Mouse (Mus musculus): ENCODE measurements around the gene Zscan29. TPM values are rescaled to one million over a fixed set of nuclear protein-coding genes. Genes with fewer than 3 reads are reported as not detected.

The Zscan29 gene
- polyA plus RNA-seq (2012; ENCODE audit: insufficient read depth, insufficient read length, missing spikeins): 6.6 and 8.6 TPM in 2 replicates

DNA sequence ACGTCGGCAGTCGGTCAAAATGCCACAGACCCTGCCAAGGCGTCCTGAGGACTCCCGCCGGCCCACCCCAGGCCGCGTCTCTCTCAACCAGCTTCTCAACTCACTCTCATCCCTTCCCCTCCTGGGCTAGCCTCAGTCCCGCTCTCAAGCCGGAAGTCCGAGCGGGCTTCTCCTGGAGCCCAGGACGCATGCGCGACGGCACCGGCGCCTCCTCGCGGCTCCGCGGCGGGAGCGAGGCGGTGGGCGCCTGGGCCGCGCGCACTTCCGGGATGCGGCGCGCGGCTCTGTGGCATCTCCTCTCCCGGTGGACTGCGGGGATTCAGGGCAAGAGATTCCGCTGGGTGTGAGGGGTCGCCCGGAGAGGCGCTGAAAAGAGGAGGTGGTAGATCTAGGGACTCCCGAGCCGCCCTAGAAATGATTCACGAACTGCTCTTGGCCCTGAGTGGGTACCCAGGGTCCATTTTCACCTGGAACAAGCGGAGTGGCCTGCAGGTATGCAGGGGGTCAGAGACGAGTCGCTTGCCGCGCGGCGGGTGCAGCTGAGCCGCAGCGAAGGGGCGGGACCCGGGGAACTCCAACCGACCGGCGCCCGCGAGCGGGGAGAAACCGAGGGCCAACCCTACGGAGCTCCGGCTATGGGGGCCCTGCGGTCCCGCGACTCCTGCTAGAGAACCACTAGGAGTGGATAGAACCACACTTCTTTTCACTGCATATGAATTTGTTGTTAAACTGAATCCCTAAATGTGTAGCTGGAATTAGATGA is at the start of gene Zscan29:
Zscan29 (minus strand) TSS at position 146 of the 763 bp plus-strand sequence.
- Histone ChIP-seq H3K4me1 (ENCODE audit: control insufficient read depth, insufficient read depth, insufficient read length, low read length) (peaks cover 4% of the 10 kb centered on the region; the same call in 1 of the 2 replicates), H3K4me3 (ENCODE audit: insufficient read depth, low read depth, low read length) (peak within 1 kb of the TSS; percentile 91), H3K27ac (replicated peaks; ENCODE audit: low read depth, low read length) (peak within 1 kb of the TSS; percentile 80)

DNA sequence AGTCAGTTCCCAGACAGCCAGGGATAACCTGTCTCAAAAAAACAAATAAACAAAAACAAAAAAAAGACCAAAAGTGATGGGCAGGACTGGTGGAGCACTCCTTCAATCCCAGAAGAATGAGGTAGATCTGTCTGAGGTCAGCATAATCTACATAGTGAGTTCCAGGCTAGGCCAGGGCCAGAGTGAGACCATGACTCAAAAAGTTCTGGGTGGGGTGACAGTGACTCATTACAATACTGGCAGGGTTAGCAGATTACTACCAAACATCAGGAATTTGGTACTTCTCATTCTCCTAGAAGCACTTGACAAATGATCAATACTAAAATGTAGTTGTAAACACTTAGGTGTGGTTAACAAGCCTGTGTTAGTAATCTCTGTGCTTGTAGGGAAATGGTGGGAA is 49.1 kb upstream of the Zscan29 start:
- Histone ChIP-seq H3K4me3 (ENCODE audit: insufficient read depth, low read depth, low read length) (no peak overlapping the region), H3K27ac (replicated peaks; ENCODE audit: low read depth, low read length) (no peak overlapping the region), H3K4me1 (ENCODE audit: control insufficient read depth, insufficient read depth, insufficient read length, low read length) (no peaks in the 10 kb centered on the region)

DNA sequence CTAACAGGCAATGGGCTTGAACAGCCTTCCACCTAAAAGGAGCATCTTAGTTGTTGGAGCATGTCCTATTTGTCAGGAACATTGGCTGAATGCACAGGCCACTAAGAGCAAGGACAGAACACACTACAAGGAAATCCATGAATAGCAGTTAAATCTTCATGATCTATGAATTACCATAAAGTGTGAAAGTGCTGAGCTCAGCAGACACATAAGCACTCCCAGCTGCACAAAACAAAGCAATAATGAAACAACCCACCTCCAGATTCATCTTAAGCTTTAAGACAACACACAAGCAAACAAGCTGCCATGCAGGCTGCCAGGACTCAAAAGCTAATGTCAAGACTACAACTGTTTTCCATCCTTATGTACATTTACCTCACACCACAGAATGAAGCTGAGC is 48.3 kb upstream of the Zscan29 start:
- Histone ChIP-seq H3K4me3 (ENCODE audit: insufficient read depth, low read depth, low read length) (no peak overlapping the region), H3K27ac (replicated peaks; ENCODE audit: low read depth, low read length) (no peak overlapping the region), H3K4me1 (ENCODE audit: control insufficient read depth, insufficient read depth, insufficient read length, low read length) (no peaks in the 10 kb centered on the region)

DNA sequence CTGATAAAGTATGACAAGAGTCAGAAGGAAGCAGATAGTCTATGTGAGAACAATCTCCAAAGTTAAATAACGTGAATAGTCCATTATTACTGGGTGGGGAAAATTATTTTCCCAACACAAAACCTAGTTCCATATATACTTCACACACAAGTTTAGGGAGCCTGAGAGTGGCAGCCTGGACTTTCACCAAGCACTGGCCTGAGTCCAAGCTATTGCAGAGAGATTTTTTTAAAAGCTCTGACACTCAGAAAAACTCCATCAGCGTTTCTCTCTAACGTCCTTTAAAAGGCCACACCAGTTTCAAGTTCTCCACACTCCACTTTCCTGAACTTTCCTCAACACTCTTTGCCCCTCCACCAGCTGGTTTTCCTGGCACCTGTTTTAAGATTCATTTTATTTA is 43.6 kb upstream of the Zscan29 start:
- no peaks in the 10 kb centered on the region for H3K4me1 ChIP-seq (ENCODE audit: control insufficient read depth, insufficient read depth, insufficient read length, low read length)
- no peak overlapping the region for H3K4me3 ChIP-seq (ENCODE audit: insufficient read depth, low read depth, low read length)
- no peak overlapping the region for H3K27ac ChIP-seq (replicated peaks; ENCODE audit: low read depth, low read length)

DNA sequence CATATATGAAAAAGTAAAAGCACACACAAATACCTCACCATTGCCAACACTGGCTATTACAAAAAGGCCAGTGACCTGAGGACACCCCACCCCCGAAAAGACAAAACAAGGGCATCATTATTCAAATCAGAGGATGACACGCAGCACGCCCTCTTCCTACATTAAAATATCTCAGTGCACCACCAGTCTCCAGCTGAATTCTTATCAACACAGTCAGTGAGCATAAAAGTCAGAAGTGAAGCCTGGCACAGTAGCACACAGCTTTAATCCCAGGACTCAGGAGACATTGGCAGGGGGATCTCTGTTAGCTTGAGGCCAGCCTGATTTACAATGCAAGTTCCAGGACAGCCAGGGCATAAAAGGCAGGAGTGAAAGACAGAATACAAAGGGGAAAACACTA is 35.6 kb upstream of the Zscan29 start:
- Histone ChIP-seq H3K27ac (replicated peaks; ENCODE audit: low read depth, low read length) (no peak overlapping the region), H3K4me1 (ENCODE audit: control insufficient read depth, insufficient read depth, insufficient read length, low read length) (no peaks in the 10 kb centered on the region), H3K4me3 (ENCODE audit: insufficient read depth, low read depth, low read length) (no peak overlapping the region)

DNA sequence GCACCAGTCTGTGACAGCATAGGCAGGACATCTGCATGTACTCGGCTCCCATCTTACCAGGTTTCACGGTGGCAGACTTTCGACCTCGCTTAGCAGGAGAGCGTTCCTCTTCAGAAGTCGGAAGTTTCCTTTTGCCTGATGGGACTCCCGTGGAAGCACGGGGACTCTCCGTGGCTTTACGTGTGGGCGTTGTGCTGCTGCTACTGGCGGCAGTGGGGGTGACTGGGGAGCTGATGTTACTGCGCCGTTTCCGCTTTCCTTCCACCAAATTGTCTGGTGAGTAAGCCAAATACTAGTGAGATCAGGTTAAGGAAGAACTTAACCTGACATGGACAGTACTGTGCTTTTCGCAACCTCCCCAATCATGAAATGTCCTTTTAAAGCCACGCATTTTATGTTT is 33.4 kb upstream of the Zscan29 start:
- H3K4me3 ChIP-seq (ENCODE audit: insufficient read depth, low read depth, low read length): no peak overlapping the region
- no peak overlapping the region for H3K27ac ChIP-seq (replicated peaks; ENCODE audit: low read depth, low read length)
- H3K4me1 ChIP-seq (ENCODE audit: control insufficient read depth, insufficient read depth, insufficient read length, low read length): no peaks in the 10 kb centered on the region

DNA sequence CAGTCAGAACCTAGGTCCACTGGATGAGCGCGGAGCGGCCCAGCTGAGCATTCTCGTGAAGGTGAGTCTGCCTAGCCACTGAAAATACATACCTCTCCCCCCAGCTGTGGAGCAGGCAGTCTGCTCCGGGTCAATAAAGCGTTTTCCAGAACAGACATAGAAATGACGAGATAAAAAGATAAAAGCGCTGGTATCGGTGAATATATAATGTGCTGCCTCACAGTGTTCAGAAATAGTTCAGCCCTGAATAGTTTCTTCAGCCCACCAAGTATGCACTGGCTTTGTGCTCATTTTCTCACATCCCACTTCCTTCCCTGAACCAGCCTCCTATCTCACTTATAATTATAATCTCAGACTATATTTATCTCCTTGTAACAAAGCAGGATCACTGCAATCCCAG is 24.5 kb upstream of the Zscan29 start:
- Histone ChIP-seq H3K4me3 (ENCODE audit: insufficient read depth, low read depth, low read length) (no peak overlapping the region), H3K4me1 (ENCODE audit: control insufficient read depth, insufficient read depth, insufficient read length, low read length) (no peaks in the 10 kb centered on the region), H3K27ac (replicated peaks; ENCODE audit: low read depth, low read length) (no peak overlapping the region)

DNA sequence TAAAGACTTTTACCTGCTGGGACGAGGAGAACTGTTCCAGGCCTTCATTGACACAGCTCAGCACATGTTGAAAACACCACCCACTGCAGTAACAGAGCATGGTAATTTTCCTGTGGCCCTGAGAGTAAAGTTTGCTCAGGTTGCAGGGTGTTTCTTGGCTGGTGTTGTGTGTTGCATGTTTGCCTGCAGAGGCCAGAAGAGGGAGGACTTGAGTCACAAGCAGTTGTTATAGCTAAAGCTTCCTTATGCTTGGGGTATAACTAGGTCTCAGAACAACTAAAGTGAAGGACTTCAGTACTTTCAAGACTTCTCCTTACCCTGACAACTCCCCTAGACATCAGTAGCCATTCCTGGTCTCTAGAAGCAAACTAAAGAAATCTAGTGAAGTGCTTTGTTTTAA is 17.6 kb upstream of the Zscan29 start:
- H3K4me1 ChIP-seq (ENCODE audit: control insufficient read depth, insufficient read depth, insufficient read length, low read length): no peaks in the 10 kb centered on the region
- H3K4me3 ChIP-seq (ENCODE audit: insufficient read depth, low read depth, low read length): no peak overlapping the region
- H3K27ac ChIP-seq (replicated peaks; ENCODE audit: low read depth, low read length): no peak overlapping the region

DNA sequence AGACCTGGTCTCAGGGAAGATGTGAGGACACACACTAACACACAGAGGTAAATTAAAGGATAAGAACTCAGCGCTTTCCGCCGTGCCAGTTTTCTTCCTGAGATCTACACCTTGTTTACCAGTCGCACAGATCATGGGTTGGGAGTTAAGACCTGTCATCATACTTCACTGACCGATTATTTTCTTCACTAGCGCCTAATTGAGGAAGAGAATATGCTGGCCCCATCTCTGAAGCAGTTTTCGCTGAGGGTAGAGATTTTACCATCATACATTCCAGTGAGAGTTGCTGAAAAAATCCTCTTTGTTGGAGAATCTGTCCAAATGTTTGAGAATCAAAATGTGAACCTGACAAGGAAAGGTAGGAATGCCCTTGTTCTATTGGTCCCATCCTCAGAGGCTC is 13.2 kb upstream of the Zscan29 start:
- Histone ChIP-seq H3K4me1 (ENCODE audit: control insufficient read depth, insufficient read depth, insufficient read length, low read length) (no peaks in the 10 kb centered on the region), H3K4me3 (ENCODE audit: insufficient read depth, low read depth, low read length) (no peak overlapping the region), H3K27ac (replicated peaks; ENCODE audit: low read depth, low read length) (no peak overlapping the region)

DNA sequence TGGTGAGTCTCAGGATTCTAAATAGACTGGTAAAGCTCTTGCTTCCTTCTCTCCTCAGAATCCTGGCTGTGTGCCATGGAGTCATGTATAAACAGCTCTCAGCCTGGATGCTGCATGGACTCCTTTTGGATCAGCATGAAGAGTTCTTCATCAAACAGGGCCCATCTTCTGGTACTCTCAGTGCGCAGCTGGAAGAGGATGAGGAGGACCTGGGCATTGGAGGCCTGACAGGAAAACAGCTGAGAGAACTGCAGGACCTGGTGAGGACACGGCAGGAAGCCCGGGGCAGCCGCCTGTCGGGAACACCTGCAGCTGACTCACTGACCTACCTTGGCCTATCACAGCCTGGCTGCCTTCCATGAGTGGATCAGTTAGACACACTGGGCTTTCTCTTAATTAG is 12.5 kb upstream of the Zscan29 start:
- no peak overlapping the region for H3K27ac ChIP-seq (replicated peaks; ENCODE audit: low read depth, low read length)
- no peaks in the 10 kb centered on the region for H3K4me1 ChIP-seq (ENCODE audit: control insufficient read depth, insufficient read depth, insufficient read length, low read length)
- no peak overlapping the region for H3K4me3 ChIP-seq (ENCODE audit: insufficient read depth, low read depth, low read length)

DNA sequence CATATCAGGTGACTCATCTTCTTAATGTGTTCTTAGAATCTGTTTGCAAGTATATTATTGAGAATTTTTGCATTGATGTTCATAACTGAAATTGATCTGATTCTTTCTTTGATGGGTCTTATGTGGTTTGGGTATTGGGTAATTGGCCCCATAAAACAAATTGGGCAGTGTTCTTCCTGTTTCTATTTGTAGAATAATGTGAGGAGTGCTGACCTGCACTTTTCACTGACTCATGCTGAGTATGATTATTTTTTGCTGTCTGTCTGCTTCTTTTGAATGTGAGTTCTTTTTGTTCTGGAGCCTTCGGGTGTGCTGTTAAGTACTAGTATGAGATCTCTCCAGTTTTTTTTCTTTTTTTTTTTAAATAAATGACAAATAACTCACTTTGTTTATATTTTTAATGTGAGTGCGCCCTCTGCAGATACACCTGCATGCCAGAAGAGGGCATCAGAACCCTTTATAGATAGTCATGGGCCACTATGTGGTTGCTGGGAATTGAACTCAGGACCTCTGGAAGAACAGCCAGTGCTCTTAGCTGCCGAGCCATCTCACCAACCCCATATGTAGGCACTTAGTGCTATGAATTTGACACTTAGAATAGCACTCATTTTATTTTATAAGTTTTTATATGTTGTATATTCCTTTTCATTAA is 8.0 kb upstream of the Zscan29 start:
- Histone ChIP-seq H3K27ac (replicated peaks; ENCODE audit: low read depth, low read length) (no peak overlapping the region), H3K4me1 (ENCODE audit: control insufficient read depth, insufficient read depth, insufficient read length, low read length) (no peaks in the 10 kb centered on the region), H3K4me3 (ENCODE audit: insufficient read depth, low read depth, low read length) (no peak overlapping the region)

DNA sequence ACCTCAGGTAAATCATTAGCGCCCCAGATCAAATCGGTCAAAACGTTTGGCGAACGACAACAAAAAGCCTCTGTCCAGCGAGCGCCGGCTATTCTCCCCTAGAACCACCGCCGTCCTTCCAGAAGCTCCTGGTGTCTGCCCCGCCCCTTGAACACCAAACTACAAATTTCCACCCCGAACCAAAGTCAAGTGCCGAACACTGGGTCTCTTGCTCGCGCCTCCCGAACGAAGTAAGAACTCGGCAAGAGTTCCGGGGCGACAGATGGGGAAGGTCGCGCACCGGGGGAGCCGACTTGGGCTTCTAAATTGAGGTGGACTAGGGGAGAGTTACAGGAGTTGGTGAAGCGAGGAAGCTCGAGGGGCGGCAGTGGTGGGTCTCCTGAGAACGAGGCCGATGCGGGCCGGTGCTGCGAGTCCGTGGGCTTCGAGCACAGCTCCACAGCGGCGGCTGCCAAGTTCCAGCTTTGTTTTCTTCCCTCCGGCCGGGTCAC is 399 bp downstream of the Zscan29 start, which contains the start of gene Tubgcp4:
Tubgcp4 (plus strand) TSS at position 174 of the 491 bp plus-strand sequence.
- H3K4me1 ChIP-seq (ENCODE audit: control insufficient read depth, insufficient read depth, insufficient read length, low read length): peaks cover 4% of the 10 kb centered on the region; the same call in 1 of the 2 replicates
- H3K4me3 ChIP-seq (ENCODE audit: insufficient read depth, low read depth, low read length): peak within 1 kb of the TSS; percentile 91
- H3K27ac ChIP-seq (replicated peaks; ENCODE audit: low read depth, low read length): peak within 1 kb of the TSS; percentile 80

DNA sequence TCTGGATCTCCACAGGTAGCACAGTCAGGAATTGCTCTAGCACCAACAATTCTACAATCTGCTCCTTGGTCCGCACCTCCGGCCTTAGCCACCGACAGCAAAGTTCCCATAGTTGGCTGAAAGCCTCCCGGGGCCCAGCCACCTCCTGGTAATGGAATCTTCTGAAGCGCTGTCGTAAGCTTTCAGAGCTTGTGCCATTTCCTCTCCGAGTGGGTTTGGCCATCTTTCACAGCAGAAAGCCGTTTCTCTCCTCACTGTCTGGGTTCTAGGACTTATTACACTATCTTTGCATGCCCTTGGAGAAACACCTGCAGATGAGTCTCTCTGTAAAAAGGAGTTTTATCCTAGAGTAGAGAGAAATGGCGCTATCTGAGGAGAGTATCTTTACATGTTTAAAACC is 1.0 kb downstream of the Zscan29 start:
- Histone ChIP-seq H3K4me3 (ENCODE audit: insufficient read depth, low read depth, low read length) (peak overlapping the region; percentile 91), H3K27ac (replicated peaks; ENCODE audit: low read depth, low read length) (peak overlapping the region; percentile 80), H3K4me1 (ENCODE audit: control insufficient read depth, insufficient read depth, insufficient read length, low read length) (peaks cover 4% of the 10 kb centered on the region; the same call in 1 of the 2 replicates)

DNA sequence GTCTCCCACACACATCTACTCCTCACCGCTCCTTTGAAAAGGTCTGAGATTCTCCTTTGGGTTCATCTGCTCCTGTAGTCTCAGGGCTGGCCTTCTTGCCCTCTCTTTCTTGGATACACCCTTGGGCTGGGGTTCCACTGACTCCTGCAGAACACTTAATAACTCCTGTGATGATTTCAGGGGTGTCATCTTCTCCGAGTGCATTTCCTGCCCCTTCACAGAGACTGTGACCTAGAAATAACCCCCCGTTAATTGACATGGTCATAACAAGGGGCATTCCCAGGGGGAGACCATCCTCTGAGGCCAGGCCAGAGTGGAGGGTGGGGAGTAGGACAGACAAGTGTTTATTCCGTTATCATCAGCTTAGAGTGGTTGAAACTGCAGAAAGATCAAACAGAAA is 1.8 kb downstream of the Zscan29 start:
- Histone ChIP-seq H3K4me1 (ENCODE audit: control insufficient read depth, insufficient read depth, insufficient read length, low read length) (peaks cover 4% of the 10 kb centered on the region; the same call in 1 of the 2 replicates), H3K4me3 (ENCODE audit: insufficient read depth, low read depth, low read length) (peak overlapping the region; percentile 26), H3K27ac (replicated peaks; ENCODE audit: low read depth, low read length) (no peak overlapping the region)

DNA sequence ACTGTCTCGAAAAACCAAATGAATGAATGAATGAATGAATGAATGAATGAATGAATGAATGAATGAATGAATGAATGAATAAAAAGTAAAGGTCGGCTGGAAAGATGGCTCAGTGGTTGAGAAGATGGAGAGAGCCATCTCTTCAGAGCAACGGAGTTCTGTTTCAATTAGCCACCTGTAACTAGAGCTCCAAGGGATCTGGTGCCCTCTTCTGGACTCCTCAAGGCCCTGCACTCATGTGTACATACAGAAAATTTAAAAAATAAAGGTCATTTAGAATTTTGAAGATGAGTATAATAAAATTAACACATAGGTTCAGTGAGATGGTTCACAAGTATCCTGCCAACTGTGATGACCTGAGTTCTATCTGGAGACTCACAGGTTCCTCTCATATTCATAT is 17.8 kb downstream of the Zscan29 start:
- H3K4me1 ChIP-seq (ENCODE audit: control insufficient read depth, insufficient read depth, insufficient read length, low read length): no peaks in the 10 kb centered on the region
- H3K27ac ChIP-seq (replicated peaks; ENCODE audit: low read depth, low read length): no peak overlapping the region
- no peak overlapping the region for H3K4me3 ChIP-seq (ENCODE audit: insufficient read depth, low read depth, low read length)

DNA sequence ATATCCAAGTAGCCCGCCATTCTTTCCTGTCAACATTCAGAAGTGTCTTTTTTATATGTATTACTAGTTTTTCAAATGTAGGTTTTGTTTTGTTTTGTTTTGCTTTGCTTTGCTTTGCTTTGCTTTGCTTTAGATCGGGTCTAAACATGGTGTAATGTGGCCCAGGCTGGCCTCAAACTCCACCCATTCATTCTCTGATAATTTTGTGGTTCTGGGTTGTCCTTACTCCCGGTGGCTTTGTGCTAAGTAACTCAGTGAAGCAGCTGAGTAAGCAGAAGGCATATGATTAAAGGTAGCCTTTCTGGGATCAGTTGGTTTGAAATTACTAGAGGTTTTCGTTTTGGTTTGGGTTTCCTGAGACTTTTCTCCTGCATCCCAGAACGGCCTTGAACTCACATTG is 21.2 kb downstream of the Zscan29 start:
- H3K4me1 ChIP-seq (ENCODE audit: control insufficient read depth, insufficient read depth, insufficient read length, low read length): no peaks in the 10 kb centered on the region
- H3K4me3 ChIP-seq (ENCODE audit: insufficient read depth, low read depth, low read length): no peak overlapping the region
- no peak overlapping the region for H3K27ac ChIP-seq (replicated peaks; ENCODE audit: low read depth, low read length)
